Mouse (Mus musculus) limb, embryonic 15.5 days (tissue): ENCODE data around the gene Aars. TPM values are rescaled to one million over a fixed set of nuclear protein-coding genes. Genes with fewer than 3 reads are reported as not detected.
"Not testable (repeated sequence)": the region's sequence is repeated elsewhere in the genome, so short reads cannot be mapped to it uniquely, and the experiment has no call there.

ENCODE experiments used
- ATAC-seq: fragments of 200-750 bp; cut with Nextera tagmentation; 2 replicates; pipeline ENCODE4 v1.8.0; 2017; ENCODE audit warnings: low read depth, moderate TSS enrichment; ENCODE audit not compliant: insufficient number of reproducible peaks, low FRiP score, low TSS enrichment
- H3K27ac ChIP-seq: fragments of 300-500 bp; sonication (generic); 2 replicates; pipeline ENCODE4 v1.5.1; 2015; ENCODE audit warnings: moderate library complexity, mild to moderate bottlenecking, inconsistent platforms
- H3K27me3 ChIP-seq: fragments of 300-500 bp; sonication (generic); 2 replicates; pipeline ENCODE4 v1.6.1; 2015; ENCODE audit warnings: inconsistent platforms
- H3K36me3 ChIP-seq: fragments of 300-500 bp; sonication (generic); 2 replicates; pipeline ENCODE4 v1.6.1; 2015; ENCODE audit warnings: inconsistent platforms
- H3K4me1 ChIP-seq: fragments of 300-500 bp; sonication (generic); 2 replicates; pipeline ENCODE4 v1.6.1; 2015; ENCODE audit warnings: inconsistent platforms
- H3K4me2 ChIP-seq: fragments of 300-500 bp; sonication (generic); 2 replicates; pipeline ENCODE4 v1.6.1; 2015; ENCODE audit warnings: mild to moderate bottlenecking, inconsistent platforms
- H3K4me3 ChIP-seq: fragments of 300-500 bp; sonication (generic); 2 replicates; pipeline ENCODE4 v1.5.1; 2015; ENCODE audit warnings: mild to moderate bottlenecking, inconsistent platforms
- H3K9ac ChIP-seq: fragments of 300-500 bp; sonication (generic); 2 replicates; pipeline ENCODE4 v1.6.1; 2015; ENCODE audit warnings: inconsistent platforms
- H3K9me3 ChIP-seq: fragments of 300-500 bp; sonication (generic); 2 replicates; pipeline ENCODE4 v1.6.1; 2016; ENCODE audit warnings: inconsistent platforms
- WGBS: fragments of 180-500 bp; shearing (Covaris S2); methylation state at CpG from one replicate; pipeline ENCODE4 v1.1.7; 2015; 5-methylcytosine and 5-hydroxymethylcytosine counted together
- polyA plus RNA-seq: library from polyadenylated mRNA; unstranded; fragments of >200 nt; fragmentation: Nextera tagmentation; extraction: Ambion mirVana; gene quantifications from 2 replicates; pipeline ENCODE4 v1.2.1, GENCODE M21; 2015

The Aars gene
- polyA plus RNA-seq, 1 experiment from 2014 or later, result 48.4 TPM

DNA sequence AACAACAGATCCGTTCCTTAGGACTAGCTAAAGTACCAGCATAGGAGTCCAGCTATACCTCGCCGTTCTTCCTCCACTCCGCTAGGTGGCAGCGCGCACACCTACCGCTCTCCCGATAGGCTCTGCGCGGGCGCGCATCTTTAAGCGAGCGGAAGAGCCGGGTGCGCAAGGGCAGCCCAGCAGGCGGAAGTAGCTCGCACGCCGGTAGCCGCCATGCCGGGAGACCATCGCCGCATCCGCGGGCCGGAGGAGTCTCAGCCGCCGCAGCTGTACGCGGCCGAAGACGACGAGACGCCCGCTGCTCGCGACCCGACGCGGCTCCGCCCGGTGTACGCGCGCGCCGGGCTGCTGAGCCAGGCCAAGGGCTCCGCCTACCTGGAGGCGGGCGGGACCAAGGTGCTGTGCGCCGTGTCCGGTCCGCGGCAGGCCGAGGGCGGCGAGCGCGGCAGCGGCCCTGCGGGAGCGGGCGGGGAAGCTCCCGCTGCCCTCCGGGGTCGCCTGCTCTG is 23.3 kb downstream of the Aars start, which contains the start of gene Exosc6:
Exosc6 (plus strand) TSS at position 182 of the 506 bp plus-strand sequence.
- Histone ChIP-seq H3K9ac (peak within 1 kb of the TSS; percentile 82), H3K4me3 (peak within 1 kb of the TSS; percentile 96), H3K36me3 (peaks cover 57% of the 10 kb centered on the region), H3K9me3 (no peaks in the 10 kb centered on the region), H3K4me1 (peaks cover 19% of the 10 kb centered on the region), H3K27ac (peak within 1 kb of the TSS; percentile 86), H3K4me2 (peak within 1 kb of the TSS; percentile 89), H3K27me3 (no peaks in the 10 kb centered on the region)
- WGBS, result under 1% methylated on average over 49 of the region's 68 CpGs
- peak; percentile 87 for ATAC-seq

- H3K36me3 ChIP-seq, result peaks cover 51% of the 10 kb centered on the region
- no peaks in the 10 kb centered on the region for H3K27me3 ChIP-seq
- ATAC-seq, result peak; percentile 36; the same call in 1 of the 2 replicates
- H3K4me3 ChIP-seq, result peak overlapping the region; percentile 96
- peak overlapping the region; percentile 86 for H3K27ac ChIP-seq
- peak overlapping the region; percentile 82 for H3K9ac ChIP-seq
- H3K4me2 ChIP-seq, result peak overlapping the region; percentile 89
- under 1% methylated on average over 52 of the region's 63 CpGs for WGBS
- peaks cover 25% of the 10 kb centered on the region for H3K4me1 ChIP-seq
- H3K9me3 ChIP-seq, result no peaks in the 10 kb centered on the region
Measured at GRCm38 (mm10) chr8:111056691-111057293, 23.8 kb downstream of the Aars start.

DNA sequence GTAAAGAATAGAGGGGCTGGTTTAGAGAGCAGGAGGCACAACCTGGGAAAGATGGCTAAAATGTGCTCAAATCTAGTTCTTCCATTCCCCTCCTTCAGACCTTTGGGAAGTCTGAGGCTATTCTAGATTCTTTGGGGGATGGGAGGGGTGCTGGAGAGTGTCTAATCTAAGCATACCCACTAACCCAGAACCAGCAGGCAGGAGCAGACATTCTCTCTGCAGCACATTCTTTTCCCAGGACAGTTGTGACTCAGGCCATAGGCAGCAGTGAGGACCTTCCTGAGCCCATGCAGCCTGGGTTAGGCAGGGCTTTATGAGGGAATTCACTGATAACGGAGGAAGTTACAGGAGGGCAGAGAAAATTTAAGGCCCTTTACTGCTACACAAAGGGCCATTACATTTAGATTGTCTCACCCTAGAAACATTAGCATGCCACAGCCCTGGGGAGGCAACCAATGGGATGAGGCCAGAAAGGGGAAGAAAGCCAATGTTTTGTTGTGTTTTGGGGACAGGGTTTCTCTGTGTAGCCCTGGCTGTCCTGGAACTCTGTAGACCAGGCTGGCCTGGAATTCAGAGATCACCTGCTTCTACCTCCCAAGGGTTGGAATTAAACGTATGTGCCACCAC is 26.1 kb downstream of the Aars start:
- WGBS, result 45% methylated on average over 2 of the region's 2 CpGs

GRCm38 (mm10) chr8:111061688-111062071 is 28.7 kb downstream of the Aars start:
- under 1% methylated on average over 14 of the region's 14 CpGs for WGBS
- ATAC-seq, result no peak

More for the DNA sequence above, 26.1 kb downstream of the Aars start:
- no peak overlapping the region for H3K4me3 ChIP-seq
- H3K27ac ChIP-seq, result no peak overlapping the region
- H3K4me2 ChIP-seq, result no peak overlapping the region
- no peak for ATAC-seq
- no peak overlapping the region for H3K9ac ChIP-seq
- peaks cover 28% of the 10 kb centered on the region for H3K36me3 ChIP-seq
- H3K4me1 ChIP-seq, result peaks cover 29% of the 10 kb centered on the region
- H3K9me3 ChIP-seq, result no peaks in the 10 kb centered on the region
- H3K27me3 ChIP-seq, result no peaks in the 10 kb centered on the region

GRCm38 (mm10) chr8:111062072-111062757 is 29.3 kb downstream of the Aars start:
- H3K9ac ChIP-seq, result peak overlapping the region; percentile 52
- H3K27ac ChIP-seq, result peak overlapping the region; percentile 33; the same call in 1 of the 2 replicates
- H3K4me1 ChIP-seq, result peaks cover 24% of the 10 kb centered on the region
- under 1% methylated on average over 27 of the region's 27 CpGs for WGBS
- H3K36me3 ChIP-seq, result peaks cover 9% of the 10 kb centered on the region; the same call in 1 of the 2 replicates
- no peaks in the 10 kb centered on the region for H3K27me3 ChIP-seq
- peak overlapping the region; percentile 70 for H3K4me2 ChIP-seq
- H3K9me3 ChIP-seq, result no peaks in the 10 kb centered on the region
- H3K4me3 ChIP-seq, result peak overlapping the region; percentile 66
- ATAC-seq, result peak; percentile 79

More at GRCm38 (mm10) chr8:111061688-111062071, 28.7 kb downstream of the Aars start:
- H3K9ac ChIP-seq, result peak overlapping the region; percentile 52
- no peak overlapping the region for H3K27ac ChIP-seq
- H3K4me2 ChIP-seq, result peak overlapping the region; percentile 70
- H3K9me3 ChIP-seq, result no peaks in the 10 kb centered on the region
- H3K27me3 ChIP-seq, result no peaks in the 10 kb centered on the region
- peaks cover 9% of the 10 kb centered on the region; the same call in 1 of the 2 replicates for H3K36me3 ChIP-seq
- H3K4me1 ChIP-seq, result peaks cover 29% of the 10 kb centered on the region
- H3K4me3 ChIP-seq, result peak overlapping the region; percentile 66

GRCm38 (mm10) chr8:111062893-111063292 is 29.9 kb downstream of the Aars start:
- no peak overlapping the region for H3K9ac ChIP-seq
- H3K36me3 ChIP-seq, result peaks cover 9% of the 10 kb centered on the region; the same call in 1 of the 2 replicates
- no peaks in the 10 kb centered on the region for H3K9me3 ChIP-seq
- ATAC-seq, result no peak
- peak overlapping the region; percentile 66 for H3K4me3 ChIP-seq
- no peaks in the 10 kb centered on the region for H3K27me3 ChIP-seq
- H3K4me2 ChIP-seq, result peak overlapping the region; percentile 70
- H3K4me1 ChIP-seq, result peaks cover 17% of the 10 kb centered on the region
- WGBS, result 60% methylated on average over 2 of the region's 2 CpGs
- H3K27ac ChIP-seq, result peak overlapping the region; percentile 9; the same call in 1 of the 2 replicates

DNA sequence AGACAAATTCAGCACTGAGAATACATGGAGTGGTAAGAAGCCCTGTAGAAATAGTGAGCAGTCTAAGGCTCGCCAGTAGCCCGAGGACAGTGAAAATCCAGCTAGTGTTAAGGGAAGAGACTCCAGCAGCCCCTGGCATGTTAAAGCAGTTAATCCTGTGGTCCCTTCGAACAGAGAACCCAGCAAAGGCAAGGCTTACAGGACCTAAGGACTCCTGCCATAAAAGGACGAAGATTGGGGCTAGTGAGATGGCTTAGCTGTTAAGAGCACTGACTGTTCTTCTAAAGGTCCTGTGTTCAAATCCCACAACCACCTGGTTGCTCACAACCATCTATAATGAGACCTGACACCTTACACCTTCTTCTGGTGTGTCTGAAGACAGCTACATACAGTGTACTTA is 33.4 kb downstream of the Aars start:
- no peaks in the 10 kb centered on the region for H3K36me3 ChIP-seq
- no peak overlapping the region for H3K27ac ChIP-seq
- H3K4me1 ChIP-seq, result peaks cover 9% of the 10 kb centered on the region
- H3K27me3 ChIP-seq, result no peaks in the 10 kb centered on the region
- H3K9ac ChIP-seq, result no peak overlapping the region
- no peak for ATAC-seq
- no peak overlapping the region for H3K4me2 ChIP-seq
- no peaks in the 10 kb centered on the region for H3K9me3 ChIP-seq
- 59% methylated on average over 4 of the region's 4 CpGs for WGBS
- H3K4me3 ChIP-seq, result no peak overlapping the region

- Histone ChIP-seq H3K9me3 (no peaks in the 10 kb centered on the region), H3K36me3 (no peaks in the 10 kb centered on the region), H3K4me2 (no peak overlapping the region), H3K27ac (no peak overlapping the region), H3K9ac (no peak overlapping the region), H3K27me3 (no peaks in the 10 kb centered on the region), H3K4me3 (no peak overlapping the region), H3K4me1 (no peaks in the 10 kb centered on the region)
- ATAC-seq, result no peak
- WGBS, result 29% methylated on average over 10 of the region's 10 CpGs
Measured at GRCm38 (mm10) chr8:111067439-111067838, 34.5 kb downstream of the Aars start.

DNA sequence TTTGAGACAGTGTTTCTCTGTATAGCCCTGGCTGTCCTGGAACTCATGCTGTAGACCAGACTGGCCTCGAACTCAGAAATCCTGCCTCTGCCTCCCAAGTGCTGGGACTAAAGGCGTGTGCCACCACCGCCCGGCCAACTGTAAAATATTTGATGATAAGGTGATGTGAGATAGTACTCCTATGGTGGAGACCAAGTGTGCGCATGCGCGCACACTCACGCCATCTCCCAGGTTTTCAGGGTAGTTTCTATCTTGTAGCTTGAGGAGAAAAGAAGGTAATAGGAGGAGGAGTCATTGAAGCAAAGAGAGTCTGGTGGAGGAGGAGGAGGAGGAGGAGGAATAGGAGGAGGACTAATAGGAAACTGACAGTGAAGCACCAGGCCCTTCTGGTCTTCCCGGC is 35.7 kb downstream of the Aars start:
- H3K4me3 ChIP-seq, H3K9ac ChIP-seq, ATAC-seq, H3K4me2 ChIP-seq, H3K36me3 ChIP-seq, H3K27me3 ChIP-seq, H3K4me1 ChIP-seq, H3K9me3 ChIP-seq, H3K27ac ChIP-seq: not testable (repeated sequence)
- 92% methylated on average over 9 of the region's 9 CpGs for WGBS

DNA sequence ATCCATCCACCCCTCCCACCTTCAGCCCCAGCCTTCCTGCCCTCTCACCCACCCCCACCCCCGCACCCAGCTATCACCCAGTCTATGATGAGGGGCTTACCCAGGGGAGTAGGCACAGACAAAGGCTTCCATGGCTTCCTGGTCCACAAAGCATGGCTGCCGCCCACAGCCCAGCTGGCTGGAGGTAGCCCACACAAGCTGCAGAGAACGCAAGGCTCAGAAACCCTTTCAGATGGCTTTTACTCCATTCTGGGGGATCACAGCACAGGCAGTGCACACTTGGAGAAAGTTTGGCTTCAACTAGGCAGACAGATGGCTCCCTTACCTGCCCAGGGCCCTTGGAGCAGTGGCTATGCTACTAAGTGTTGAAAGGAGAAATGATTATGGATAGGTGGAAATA is 43.0 kb downstream of the Aars start:
- no peaks in the 10 kb centered on the region for H3K27me3 ChIP-seq
- no peak overlapping the region for H3K9ac ChIP-seq
- no peak overlapping the region for H3K27ac ChIP-seq
- H3K4me3 ChIP-seq, result no peak overlapping the region
- no peak overlapping the region for H3K4me2 ChIP-seq
- no peak for ATAC-seq
- 83% methylated on average over 3 of the region's 3 CpGs for WGBS
- no peaks in the 10 kb centered on the region for H3K9me3 ChIP-seq
- H3K4me1 ChIP-seq, result no peaks in the 10 kb centered on the region; the same call in 1 of the 2 replicates
- no peaks in the 10 kb centered on the region for H3K36me3 ChIP-seq

- H3K4me3 ChIP-seq, result no peak overlapping the region
- no peaks in the 10 kb centered on the region for H3K36me3 ChIP-seq
- 68% methylated on average over 5 of the region's 5 CpGs for WGBS
- no peaks in the 10 kb centered on the region for H3K9me3 ChIP-seq
- H3K4me1 ChIP-seq, result no peaks in the 10 kb centered on the region; the same call in 1 of the 2 replicates
- H3K4me2 ChIP-seq, result no peak overlapping the region
- H3K27ac ChIP-seq, result no peak overlapping the region
- no peaks in the 10 kb centered on the region for H3K27me3 ChIP-seq
- ATAC-seq, result no peak
- H3K9ac ChIP-seq, result no peak overlapping the region
Measured at GRCm38 (mm10) chr8:111079461-111079860, 46.5 kb downstream of the Aars start.
